Mouse (Mus musculus) midbrain, embryonic 12.5 days (tissue): Measurements from ENCODE around the gene Sun5. TPM values are rescaled to one million over a fixed set of nuclear protein-coding genes. Genes with fewer than 3 reads are reported as not detected.
"Not testable (repeated sequence)": the region's sequence is repeated elsewhere in the genome, so short reads cannot be mapped to it uniquely, and the experiment has no call there.

Experiments
- ATAC-seq: fragments of 200-750 bp; cut with Nextera tagmentation; 2 replicates; pipeline ENCODE4 v1.8.0; 2017; ENCODE audit warnings: low read depth, moderate TSS enrichment, moderate library complexity; ENCODE audit not compliant: low FRiP score
- H3K27ac ChIP-seq: fragments of 300-500 bp; sonication (generic); replicated peaks from 2 replicates; pipeline ENCODE4 v1.5.1; 2016; ENCODE audit warnings: mild to moderate bottlenecking
- H3K27me3 ChIP-seq: fragments of 300-500 bp; sonication (generic); 2 replicates; pipeline ENCODE4 v1.6.1; 2016; ENCODE audit warnings: mild to moderate bottlenecking
- H3K36me3 ChIP-seq: fragments of 300-500 bp; sonication (generic); 2 replicates; pipeline ENCODE4 v1.6.1; 2016
- H3K4me1 ChIP-seq: fragments of 300-500 bp; sonication (generic); 2 replicates; pipeline ENCODE4 v1.6.1; 2016
- H3K4me2 ChIP-seq: fragments of 300-500 bp; sonication (generic); replicated peaks from 2 replicates; pipeline ENCODE4 v1.6.1; 2016; ENCODE audit warnings: mild to moderate bottlenecking, moderate library complexity
- H3K4me3 ChIP-seq: fragments of 300-500 bp; sonication (generic); 2 replicates; pipeline ENCODE4 v1.5.1; 2016; ENCODE audit warnings: mild to moderate bottlenecking
- H3K9ac ChIP-seq: fragments of 300-500 bp; sonication (generic); replicated peaks from 2 replicates; pipeline ENCODE4 v1.6.1; 2016; ENCODE audit warnings: mild to moderate bottlenecking, moderate library complexity
- H3K9me3 ChIP-seq: fragments of 300-500 bp; sonication (generic); 2 replicates; pipeline ENCODE4 v1.6.1; 2016; ENCODE audit warnings: mild to moderate bottlenecking
- WGBS: fragments of 180-500 bp; shearing (Covaris S2); methylation state at CpG from one replicate; pipeline ENCODE4 v1.1.7; 2016; 5-methylcytosine and 5-hydroxymethylcytosine counted together
- polyA plus RNA-seq: library from polyadenylated mRNA; unstranded; fragments of >200 nt; fragmentation: Nextera tagmentation; extraction: Ambion mirVana; gene quantifications from 2 replicates; pipeline ENCODE4 v1.2.1, GENCODE M21; 2016

Gene Sun5
- polyA plus RNA-seq, 1 experiment from 2014 or later = not detected

DNA sequence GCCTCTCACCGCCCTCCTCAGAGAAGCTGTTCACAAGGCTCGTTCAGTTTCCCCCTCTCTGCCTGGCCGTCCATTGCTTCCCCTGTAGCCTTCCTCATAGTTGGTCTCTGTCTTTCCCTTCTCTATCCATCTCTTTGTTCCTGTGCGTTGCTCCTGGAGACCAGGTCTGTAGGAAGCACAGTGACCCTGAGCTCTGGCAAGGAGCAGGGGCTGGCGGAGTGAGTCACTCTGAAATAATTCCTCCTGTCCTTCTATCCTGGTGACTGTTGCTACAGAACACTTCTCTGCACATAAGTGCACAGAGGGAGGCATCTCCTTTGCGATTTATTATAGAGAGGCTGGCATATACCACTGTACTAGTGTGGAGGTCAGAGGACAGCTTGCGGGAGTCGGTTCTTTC, 62.7 kb downstream of the Sun5 start:
- no peak for ATAC-seq
- Histone ChIP-seq H3K4me1 (no peaks in the 10 kb centered on the region), H3K4me2 (no peak overlapping the region), H3K27me3 (no peaks in the 10 kb centered on the region), H3K9me3 (no peaks in the 10 kb centered on the region), H3K9ac (no peak overlapping the region), H3K4me3 (no peak overlapping the region), H3K36me3 (no peaks in the 10 kb centered on the region), H3K27ac (no peak overlapping the region)
- WGBS = 76% methylated on average over 8 of the region's 8 CpGs

DNA sequence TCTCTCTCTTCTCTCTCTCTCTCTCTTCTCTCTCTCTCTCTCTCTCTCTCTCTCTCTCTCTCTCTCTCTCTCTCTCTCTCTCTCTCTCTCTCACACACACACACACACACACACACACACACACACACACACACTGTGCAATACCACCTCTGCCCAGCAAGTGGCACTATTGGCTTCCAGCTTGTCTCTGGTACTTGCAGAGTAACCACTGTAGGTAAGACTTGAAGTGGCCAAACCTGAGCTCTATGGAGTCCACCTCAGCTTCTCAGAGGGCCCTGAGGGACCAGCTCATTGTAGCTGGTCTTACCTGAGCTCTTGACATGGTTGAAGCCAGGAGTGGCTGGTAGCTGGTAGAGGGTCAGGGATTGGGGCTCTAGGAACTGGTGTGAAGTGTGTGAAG, 63.4 kb downstream of the Sun5 start:
- H3K4me3 ChIP-seq, H3K27ac ChIP-seq, H3K36me3 ChIP-seq, H3K4me2 ChIP-seq, H3K4me1 ChIP-seq, H3K9me3 ChIP-seq, ATAC-seq, H3K9ac ChIP-seq, H3K27me3 ChIP-seq: not testable (repeated sequence)

Other genes starting within 250 kb of the Sun5 start
- gene Commd7, start 238.3 kb downstream of the Sun5 start, polyA plus RNA-seq = 63.1 and 66.1 TPM in 2 replicates
- gene Dnmt3b, start 221.6 kb downstream of the Sun5 start, polyA plus RNA-seq = 10.3 and 12.5 TPM in 2 replicates
- gene Dnmt3c, start 174.4 kb downstream of the Sun5 start, polyA plus RNA-seq = not detected in 2 replicates
- 362 and 384 TPM in 2 replicates for gene Mapre1, start 129.8 kb downstream of the Sun5 start, polyA plus RNA-seq
- gene Efcab8, start 91.2 kb downstream of the Sun5 start, polyA plus RNA-seq = 0.05 TPM in 1 of 2 replicates, not detected in the other
- not detected in 2 replicates for gene Bpifb2, start 4.0 kb upstream of the Sun5 start, polyA plus RNA-seq
- not detected in 2 replicates for gene Bpifb6, start 29.3 kb upstream of the Sun5 start, polyA plus RNA-seq
- not detected in 2 replicates for gene Bpifb3, start 47.1 kb upstream of the Sun5 start, polyA plus RNA-seq
- not detected in 2 replicates for gene Bpifb4, start 67.1 kb upstream of the Sun5 start, polyA plus RNA-seq
- not detected in 2 replicates for gene Bpifa6, start 103.9 kb upstream of the Sun5 start, polyA plus RNA-seq
- not detected in 2 replicates for gene Bpifa2, start 137.2 kb upstream of the Sun5 start, polyA plus RNA-seq